In the genomic region with DNA sequence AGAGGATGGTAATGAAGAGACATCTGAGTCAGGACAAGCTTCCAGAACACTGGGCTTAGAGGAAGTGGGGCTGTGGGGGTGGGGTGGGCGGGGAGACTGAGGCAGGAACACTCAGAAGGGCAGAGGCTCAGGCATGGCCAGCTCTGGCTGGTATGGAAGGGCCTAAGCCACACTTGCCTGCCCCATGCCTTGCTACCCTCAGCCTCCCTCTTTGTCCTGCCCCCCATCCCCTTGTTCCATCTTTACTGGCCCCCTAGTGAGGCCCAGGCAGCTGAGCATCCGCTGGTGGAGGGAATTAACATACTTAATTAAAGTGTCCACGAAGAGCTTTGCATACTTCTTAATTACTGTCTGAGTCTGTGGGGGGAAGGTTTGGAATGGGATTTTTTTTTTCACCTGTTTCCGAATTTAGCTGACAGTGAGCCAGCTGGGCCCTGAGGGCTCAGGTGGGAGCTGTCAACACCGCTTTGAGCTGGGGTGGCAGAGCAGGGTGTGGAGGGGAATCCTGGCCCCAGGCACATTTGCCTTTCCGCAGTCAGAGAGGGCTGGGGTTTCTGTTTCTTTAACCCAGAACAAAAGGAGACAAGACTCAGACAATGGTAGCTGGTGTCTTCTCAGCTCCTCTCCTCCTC, we compare ENCODE assay signal across 13 mouse cellular contexts. TPM values are rescaled to one million over a fixed set of nuclear protein-coding genes. Genes with fewer than 3 reads are reported as not detected.
DNase-seq lines count a peak whose midpoint lies in the region; ATAC-seq and TF ChIP-seq lines count a peak whose summit lies in the region.
"Had no signal": no experiment of that assay in that cellular context is flagged by ENCODE, and none has a peak within 500 bp of the region (broad histone marks: within the 10 kb centered on the region; RNA-seq: fewer than 3 reads in every experiment).

No protein-coding gene starts in this region.

- H3K27me3 ChIP-seq in heart, embryonic 10.5 days (ENCODE audit: insufficient read depth, poor library complexity, severe bottlenecking), result no peaks in the 10 kb centered on the region
- no peaks in the 10 kb centered on the region for H3K27me3 ChIP-seq in hindbrain, embryonic 12.5 days
- H3K27me3 ChIP-seq in midbrain, postnatal 0 days (ENCODE audit: insufficient read depth, low read length), result no peaks in the 10 kb centered on the region
- H3K27me3 ChIP-seq: lung, embryonic 15.5 days; Patski; stomach, embryonic 15.5 days had no signal

- no peak for TF ChIP-seq CTCF in cortical plate, adult 2 months (IDR thresholded peaks at IDR 0.05; ENCODE audit: extremely low read depth, insufficient read depth, low read length)
- TF ChIP-seq CTCF in midbrain, postnatal 0 days (IDR thresholded peaks at IDR 0.05), result no peak

- ATAC-seq in hindbrain, embryonic 12.5 days (ENCODE audit: low FRiP score), result peak; percentile 49
- ATAC-seq in midbrain, postnatal 0 days (ENCODE audit: low FRiP score), result no peak
- ATAC-seq: Patski had no signal

- no peak for DNase-seq in heart, embryonic 10.5 days (ENCODE audit: low spot score)
- no peak for DNase-seq in heart, postnatal 36 days
- peak; percentile 38 for DNase-seq in midbrain, postnatal 0 days (ENCODE audit: low spot score)
- DNase-seq in layer of hippocampus, postnatal 14 days (ENCODE audit: low spot score in 2 of 2), result no peak
- DNase-seq in kidney, adult 9 months, result no peak
- no peak for DNase-seq in adrenal gland, postnatal 36 days
- DNase-seq: cerebellum, adult 9-10 months; kidney, adult 2 months had no signal

- no peaks in the 10 kb centered on the region for H3K36me3 ChIP-seq in heart, embryonic 10.5 days
- peaks cover 10% of the 10 kb centered on the region; the same call in 1 of the 2 replicates for H3K36me3 ChIP-seq in hindbrain, embryonic 12.5 days
- H3K36me3 ChIP-seq in midbrain, postnatal 0 days (ENCODE audit: insufficient read depth, low read length), result no peaks in the 10 kb centered on the region
- H3K36me3 ChIP-seq: lung, embryonic 15.5 days; stomach, embryonic 15.5 days had no signal

- no peak overlapping the region for H3K4me2 ChIP-seq in hindbrain, embryonic 12.5 days (replicated peaks)
- no peak overlapping the region for H3K4me2 ChIP-seq in midbrain, postnatal 0 days (ENCODE audit: low read depth, low read length, poor library complexity, severe bottlenecking)
- H3K4me2 ChIP-seq: lung, embryonic 15.5 days; stomach, embryonic 15.5 days had no signal

- 0 out of 2 replicates have a peak overlapping the region, but pooled peaks have one; percentile 65 for H3K27ac ChIP-seq in heart, embryonic 10.5 days
- peak overlapping the region; percentile 8; the same call in 1 of the 2 replicates for H3K27ac ChIP-seq in cortical plate, adult 2 months (ENCODE audit: insufficient read depth, low read length)
- H3K27ac ChIP-seq in hindbrain, embryonic 12.5 days, result peak overlapping the region; percentile 83
- peak overlapping the region; percentile 18 for H3K27ac ChIP-seq in midbrain, postnatal 0 days (ENCODE audit: low read depth, low read length)
- H3K27ac ChIP-seq: lung, embryonic 15.5 days; stomach, embryonic 15.5 days had no signal

- H3K9me3 ChIP-seq in heart, embryonic 10.5 days, result no peaks in the 10 kb centered on the region
- H3K9me3 ChIP-seq in hindbrain, embryonic 12.5 days (replicated peaks), result no peaks in the 10 kb centered on the region
- H3K9me3 ChIP-seq in midbrain, postnatal 0 days (ENCODE audit: low read length), result no peaks in the 10 kb centered on the region
- H3K9me3 ChIP-seq: lung, embryonic 15.5 days; stomach, embryonic 15.5 days had no signal

- TF ChIP-seq POLR2A in cortical plate, adult 2 months (IDR thresholded peaks at IDR 0.05; ENCODE audit: extremely low read depth, insufficient read depth, low read length), result no peak

- H3K4me3 ChIP-seq in heart, embryonic 10.5 days, result no peak overlapping the region
- H3K4me3 ChIP-seq in cortical plate, adult 2 months (ENCODE audit: insufficient read depth, low read length), result no peak overlapping the region
- no peak overlapping the region for H3K4me3 ChIP-seq in hindbrain, embryonic 12.5 days
- H3K4me3 ChIP-seq in midbrain, postnatal 0 days (ENCODE audit: low read depth, low read length), result no peak overlapping the region
- H3K4me3 ChIP-seq: lung, embryonic 15.5 days; stomach, embryonic 15.5 days had no signal

- intact Hi-C loops in heart, postnatal 36 days (cut with DNase I), result no loop called here

- no peak overlapping the region for H3K9ac ChIP-seq in hindbrain, embryonic 12.5 days
- 0 out of 2 replicates have a peak overlapping the region, but pooled peaks have one; percentile 19 for H3K9ac ChIP-seq in midbrain, postnatal 0 days (replicated peaks; ENCODE audit: low read length, poor library complexity, severe bottlenecking)
- H3K9ac ChIP-seq: lung, embryonic 15.5 days; stomach, embryonic 15.5 days had no signal

- H3K4me1 ChIP-seq in heart, embryonic 10.5 days, result peaks cover 35% of the 10 kb centered on the region
- peaks cover 21% of the 10 kb centered on the region for H3K4me1 ChIP-seq in cortical plate, adult 2 months (ENCODE audit: control insufficient read depth, insufficient read depth, low read length)
- H3K4me1 ChIP-seq in hindbrain, embryonic 12.5 days, result peaks cover 59% of the 10 kb centered on the region
- H3K4me1 ChIP-seq in midbrain, postnatal 0 days (ENCODE audit: insufficient read depth, low read length), result peaks cover 11% of the 10 kb centered on the region; the same call in 1 of the 2 replicates
- H3K4me1 ChIP-seq: lung, embryonic 15.5 days; stomach, embryonic 15.5 days had no signal

- WGBS in heart, embryonic 10.5 days, result 34% methylated on average over 6 of the region's 6 CpGs
- WGBS in hindbrain, embryonic 12.5 days, result 15% methylated on average over 6 of the region's 6 CpGs
- WGBS in midbrain, postnatal 0 days, result 24% methylated on average over 6 of the region's 6 CpGs

RNA-seq across cellular contexts. Expression of gene Rab6b, which starts 22.0 kb away (rescaled TPM):
- 2.3 and 2.7 TPM in 2 replicates for polyA plus RNA-seq in heart, embryonic 10.5 days (2016; fragmentation: Nextera tagmentation; extraction: Ambion mirVana)
- 1 to 10 TPM; 1.1 to 1.4 TPM for total RNA-seq in heart, postnatal 36 days (2021)
- 321 and 328 TPM in 2 replicates for polyA plus RNA-seq in cortical plate, adult 2 months (2012; rRNA removed)
- polyA plus RNA-seq in hindbrain, embryonic 12.5 days (2016; fragmentation: Nextera tagmentation; extraction: Ambion mirVana), result 58.0 and 62.5 TPM in 2 replicates
- total RNA-seq in midbrain, postnatal 0 days (2014; rRNA removed), result 228 and 249 TPM in 2 replicates
- polyA plus RNA-seq in midbrain, postnatal 0 days (2015; fragmentation: Nextera tagmentation; extraction: Ambion mirVana), result 157 and 162 TPM in 2 replicates
- 100 to 1,000 TPM; 560 to 568 TPM for total RNA-seq in layer of hippocampus, postnatal 14 days (2021)
- 1 to 10 TPM; 2.8 to 3.0 TPM for total RNA-seq in adrenal gland, postnatal 36 days (2021)

Comparison
In these comparisons a context has a peak if more than half of its experiments do, and no peak if none do; other contexts are left out.
1. H3K27ac ChIP-seq: peak in every context shown above with its lines; median percentile 83 in hindbrain, embryonic 12.5 days; 65 in heart, embryonic 10.5 days; 18 in midbrain, postnatal 0 days; 8 in cortical plate, adult 2 months.
2. RNA of gene Rab6b, which starts 22.0 kb away (total RNA-seq): 560 to 568 TPM in layer of hippocampus, postnatal 14 days and 228 to 249 TPM in midbrain, postnatal 0 days; 2.8 to 3.0 TPM in adrenal gland, postnatal 36 days and 1.1 to 1.4 TPM in heart, postnatal 36 days; every median in the first group is over 10 times any median in the second.